Mouse (Mus musculus): ENCODE measurements around the gene Dlg1.

GRCm38 (mm10) chr16:31740704-31741103, 77.5 kb downstream of the Dlg1 start:
- TF ChIP-seq POLR2A (IDR thresholded peaks at IDR 0.05; ENCODE audit: low read depth, low read length), result no peak
- TF ChIP-seq CTCF (IDR thresholded peaks at IDR 0.05; ENCODE audit: extremely low read depth, insufficient read depth, insufficient read length, insufficient replicate concordance), result no peak
